Mouse (Mus musculus) MEL (cell line): ENCODE results near the gene Eif2ak4. TPM values are rescaled to one million over a fixed set of nuclear protein-coding genes. Genes with fewer than 3 reads are reported as not detected.
A peak's percentile ranks its signal among the peaks of the same experiment; 100 is the strongest.

ENCODE experiments used
- DNase-seq: peaks from one replicate; pipeline ENCODE4 v3.0.0; 2011; ENCODE audit warnings: low read depth, low spot score
- H3K27ac ChIP-seq: 2 replicates; pipeline ENCODE4 v1.5.1; 2012; ENCODE audit warnings: low read depth, mild to moderate bottlenecking, control low read depth, low read length, moderate library complexity; ENCODE audit not compliant: control insufficient read depth
- H3K27me3 ChIP-seq, 2 experiments: fragments of 150-350 bp in 1 of 2; sonication (generic) in 1 of 2; 2 replicates each; pipeline ENCODE4 v1.6.1; 2012; ENCODE audit warnings: low read length in 2 of 2, mild to moderate bottlenecking in 2 of 2, improper control_type of control experiment in 1 of 2, moderate library complexity in 1 of 2; ENCODE audit not compliant: insufficient read depth in 2 of 2, control insufficient read depth in 1 of 2
- H3K36me3 ChIP-seq, 2 experiments: 2 replicates each; pipeline ENCODE4 v1.6.1; 2012 to 2014; ENCODE audit warnings: low read length in 2 of 2, improper control_type of control experiment in 1 of 2, inconsistent platforms in 1 of 2, mild to moderate bottlenecking in 1 of 2; ENCODE audit not compliant: insufficient read depth in 2 of 2, control insufficient read depth in 1 of 2
- H3K4me1 ChIP-seq, 2 experiments: fragments of 150-350 bp in 1 of 2; sonication (generic) in 1 of 2; 2 replicates each; pipeline ENCODE4 v1.6.1; 2012; ENCODE audit warnings: low read length in 2 of 2, improper control_type of control experiment in 1 of 2, mild to moderate bottlenecking in 1 of 2; ENCODE audit not compliant: insufficient read depth in 2 of 2, control insufficient read depth in 1 of 2
- H3K4me3 ChIP-seq, 2 experiments: fragments of 150-350 bp in 1 of 2; sonication (generic) in 1 of 2; 2 replicates each; pipeline ENCODE4 v1.5.1; 2012; ENCODE audit warnings: low read depth in 2 of 2, low read length in 2 of 2, mild to moderate bottlenecking in 2 of 2, moderate library complexity in 2 of 2, control low read depth in 1 of 2, improper control_type of control experiment in 1 of 2; ENCODE audit not compliant: control insufficient read depth in 1 of 2, insufficient read depth in 1 of 2
- H3K79me2 ChIP-seq: 2 replicates; pipeline ENCODE4 v1.6.1; 2012; ENCODE audit warnings: mild to moderate bottlenecking, low read length, moderate library complexity; ENCODE audit not compliant: control insufficient read depth, poor library complexity, insufficient read depth
- H3K9ac ChIP-seq: 2 replicates; pipeline ENCODE4 v1.6.1; 2012; ENCODE audit warnings: low read depth, mild to moderate bottlenecking, control low read depth, low read length, moderate library complexity; ENCODE audit not compliant: control insufficient read depth, poor library complexity, severe bottlenecking
- H3K9me3 ChIP-seq: fragments of 150-350 bp; sonication (generic); replicated peaks from 2 replicates; pipeline ENCODE4 v1.6.1; 2012; ENCODE audit warnings: mild to moderate bottlenecking, low read length, improper control_type of control experiment, moderate library complexity; ENCODE audit not compliant: insufficient read depth
- CHD1 ChIP-seq: IDR thresholded peaks from 2 replicates; pipeline ENCODE4 v1.6.1; 2012; ENCODE audit warnings: low read depth, mild to moderate bottlenecking, inconsistent platforms, low read length, improper control_type of control experiment
- CTCF ChIP-seq, 3 experiments: IDR thresholded peaks in 2 of 3; conservative IDR thresholded peaks in 1 of 3; 2 replicates each; pipeline ENCODE4 v1.5.1; 2011 to 2012; ENCODE audit warnings: low read length in 3 of 3, low read depth in 2 of 3, mild to moderate bottlenecking in 2 of 3, improper control_type of control experiment in 1 of 3, inconsistent platforms in 1 of 3, mixed read lengths in 1 of 3, moderate library complexity in 1 of 3; ENCODE audit not compliant: control insufficient read depth in 1 of 3, insufficient read depth in 1 of 3, poor library complexity in 1 of 3, severe bottlenecking in 1 of 3
- ELF1 ChIP-seq: IDR thresholded peaks from 2 replicates; pipeline ENCODE4 v1.6.1; 2014; ENCODE audit warnings: low read depth, mild to moderate bottlenecking, inconsistent platforms, low read length, improper control_type of control experiment, moderate library complexity
- EP300 ChIP-seq, 2 experiments: IDR thresholded peaks; 2 replicates each; pipeline ENCODE4 v1.6.1; 2011; ENCODE audit warnings: improper control_type of control experiment in 2 of 2, low read length in 2 of 2, low read depth in 1 of 2, mild to moderate bottlenecking in 1 of 2
- ETS1 ChIP-seq: IDR thresholded peaks from 2 replicates; pipeline ENCODE4 v1.6.1; 2012; ENCODE audit warnings: low read depth, mild to moderate bottlenecking, inconsistent platforms, low read length, improper control_type of control experiment, moderate library complexity
- GABPA ChIP-seq: IDR thresholded peaks from 2 replicates; pipeline ENCODE4 v1.6.1; 2012; ENCODE audit warnings: low read depth, mild to moderate bottlenecking, inconsistent platforms, low read length, improper control_type of control experiment, moderate library complexity
- KAT2A ChIP-seq: conservative IDR thresholded peaks from 2 replicates; pipeline ENCODE4 v1.6.1; 2012; ENCODE audit warnings: low read depth, low read length, improper control_type of control experiment, inconsistent platforms
- MAX ChIP-seq: IDR thresholded peaks from 2 replicates; pipeline ENCODE4 v1.6.1; 2011; ENCODE audit warnings: low read length, improper control_type of control experiment
- MEF2A ChIP-seq: IDR thresholded peaks from 2 replicates; pipeline ENCODE4 v1.6.1; 2014; ENCODE audit warnings: low read depth, mild to moderate bottlenecking, inconsistent platforms, low read length, improper control_type of control experiment; ENCODE audit not compliant: poor library complexity, insufficient replicate concordance, severe bottlenecking; ENCODE audit errors: extremely low read depth
- MXI1 ChIP-seq: IDR thresholded peaks from 2 replicates; pipeline ENCODE4 v1.6.1; 2011; ENCODE audit warnings: mild to moderate bottlenecking, low read depth, low read length, improper control_type of control experiment
- MYC ChIP-seq: IDR thresholded peaks from 2 replicates; pipeline ENCODE4 v1.6.1; 2011; ENCODE audit warnings: low read depth, mild to moderate bottlenecking, low read length, improper control_type of control experiment, moderate library complexity
- NELFE ChIP-seq: IDR thresholded peaks from 2 replicates; pipeline ENCODE4 v1.6.1; 2011; ENCODE audit warnings: low read depth, low read length, improper control_type of control experiment
- RAD21 ChIP-seq: IDR thresholded peaks from 2 replicates; pipeline ENCODE4 v1.6.1; 2011; ENCODE audit warnings: mild to moderate bottlenecking, low read depth, low read length, improper control_type of control experiment
- SMC3 ChIP-seq: IDR thresholded peaks from 2 replicates; pipeline ENCODE4 v1.6.1; 2011; ENCODE audit warnings: low read depth, low read length, improper control_type of control experiment
- TAL1 ChIP-seq: IDR thresholded peaks from 2 replicates; pipeline ENCODE4 v1.6.1; 2012; ENCODE audit warnings: mild to moderate bottlenecking, inconsistent platforms, low read length, moderate library complexity, mixed read lengths
- USF2 ChIP-seq, 2 experiments: IDR thresholded peaks; 2 replicates each; pipeline ENCODE4 v1.6.1; 2011 to 2012; ENCODE audit warnings: improper control_type of control experiment in 2 of 2, low read length in 2 of 2, borderline replicate concordance in 1 of 2, inconsistent platforms in 1 of 2, low read depth in 1 of 2, mild to moderate bottlenecking in 1 of 2; ENCODE audit not compliant: insufficient read depth in 1 of 2
- ZC3H11A ChIP-seq: IDR thresholded peaks from 2 replicates; pipeline ENCODE4 v1.6.1; 2012; ENCODE audit warnings: low read depth, mild to moderate bottlenecking, inconsistent platforms, low read length, improper control_type of control experiment
- ZKSCAN1 ChIP-seq: IDR thresholded peaks from 2 replicates; pipeline ENCODE4 v1.6.1; 2012; ENCODE audit warnings: low read depth, mild to moderate bottlenecking, inconsistent platforms, low read length, improper control_type of control experiment, moderate library complexity
- ZNF384 ChIP-seq: IDR thresholded peaks from 2 replicates; pipeline ENCODE4 v1.6.1; 2012; ENCODE audit warnings: low read depth, mild to moderate bottlenecking, inconsistent platforms, low read length, improper control_type of control experiment
- polyA plus RNA-seq, 2 experiments: library from polyadenylated mRNA; stranded (reverse) in 1 of 2; unstranded in 1 of 2; fragments of >175 nt in 1 of 2; fragments of >200 nt in 1 of 2; gene quantifications; 2 replicates each; pipeline versions ENCODE4 v1.2.1 to v1.2.4; 2012; ENCODE audit warnings: low replicate concordance in 2 of 2, low read depth in 1 of 2; ENCODE audit not compliant: insufficient read length in 2 of 2, insufficient read depth in 1 of 2, missing spikeins in 1 of 2
- total RNA-seq: library from RNA; depleted of rRNA; stranded (reverse); fragments of 300-350 nt; gene quantifications from 2 replicates; pipeline ENCODE4 v1.2.3, GENCODE M21; 2012

Gene Eif2ak4
- total and polyA plus RNA-seq, 3 experiments, result 13.2 to 15.5 TPM; not detected in 1

DNA sequence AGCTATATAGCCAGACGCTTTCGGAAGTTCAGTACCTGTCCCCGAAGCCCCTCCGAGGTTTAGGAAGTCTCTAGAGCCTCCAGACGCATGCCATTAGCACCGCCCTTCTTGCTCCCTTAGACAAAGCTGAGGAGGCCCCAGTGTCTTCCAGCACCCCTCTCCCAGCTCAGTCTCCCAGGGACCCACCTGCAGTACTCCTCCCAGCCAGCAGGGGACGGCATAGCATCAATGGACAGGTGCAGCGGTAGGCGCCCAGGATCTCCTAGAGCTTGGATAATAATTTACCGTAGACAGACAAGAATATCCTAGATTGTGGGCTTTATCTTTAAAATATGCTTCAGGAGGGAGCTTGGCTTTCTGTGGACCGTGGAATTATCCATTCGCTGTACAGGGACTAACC, 98.5 kb downstream of the Eif2ak4 start (continued):
- TF ChIP-seq RAD21, result peak; percentile 89
- TF ChIP-seq CTCF (IDR thresholded peaks at IDR 0.05 in 2 of 3, conservative IDR thresholded peaks at IDR 0.05 in 1 of 3; ENCODE audit: control insufficient read depth in 1 of 3, insufficient read depth in 1 of 3, low read depth in 2 of 3, low read length in 3 of 3, poor library complexity in 1 of 3, severe bottlenecking in 1 of 3), result peak; percentile 95 to 99 (median 99)
- TF ChIP-seq SMC3, result peak; percentile 92
- no peak for TF ChIP-seq EP300 (IDR thresholded peaks at IDR 0.05; ENCODE audit: low read depth in 1 of 2, low read length in 2 of 2)
- no peak for TF ChIP-seq ETS1
- no peak for TF ChIP-seq MYC
- no peak for TF ChIP-seq KAT2A
- peak; percentile 79 for TF ChIP-seq ZC3H11A
- no peak for TF ChIP-seq GABPA

- H3K4me3 ChIP-seq, result no peak overlapping the region
- peaks cover 0 to 13% of the 10 kb centered on the region in 2 experiments; a peak in 2 of 4 replicates for H3K4me1 ChIP-seq
- no peaks in the 10 kb centered on the region for H3K9me3 ChIP-seq
- peaks cover 0 to 7% of the 10 kb centered on the region in 2 experiments; a peak in 1 of 4 replicates for H3K36me3 ChIP-seq
- H3K27ac ChIP-seq, result no peak overlapping the region
- no peaks in the 10 kb centered on the region for H3K27me3 ChIP-seq
- no peaks in the 10 kb centered on the region for H3K79me2 ChIP-seq
- no peak overlapping the region for H3K9ac ChIP-seq
- DNase-seq, result peak; percentile 72
- TF ChIP-seq MYC, result no peak
- TF ChIP-seq MEF2A, result no peak
- no peak for TF ChIP-seq ELF1
- TF ChIP-seq CTCF (IDR thresholded peaks at IDR 0.05 in 2 of 3, conservative IDR thresholded peaks at IDR 0.05 in 1 of 3; ENCODE audit: control insufficient read depth in 1 of 3, insufficient read depth in 1 of 3, low read depth in 2 of 3, low read length in 3 of 3, poor library complexity in 1 of 3, severe bottlenecking in 1 of 3), result peak; percentile 52 to 64 (median 62)
- peak; percentile 58 for TF ChIP-seq ZC3H11A
- TF ChIP-seq TAL1, result no peak
- no peak for TF ChIP-seq NELFE
- TF ChIP-seq RAD21, result peak; percentile 61
- TF ChIP-seq GABPA, result no peak
- no peak for TF ChIP-seq ZNF384
- peak; percentile 64 for TF ChIP-seq SMC3
- no peak for TF ChIP-seq MXI1
- no peak for TF ChIP-seq ZKSCAN1
- no peak for TF ChIP-seq MAX
- no peak for TF ChIP-seq CHD1
- TF ChIP-seq USF2 (IDR thresholded peaks at IDR 0.05; ENCODE audit: borderline replicate concordance in 1 of 2, insufficient read depth in 1 of 2, low read depth in 1 of 2, low read length in 2 of 2), result no peak
Observed at GRCm38 (mm10) chr2:118487806-118488205, 99.4 kb downstream of the Eif2ak4 start.
